Mouse (Mus musculus): ENCODE measurements around the gene Pdilt. TPM values are rescaled to one million over a fixed set of nuclear protein-coding genes. Genes with fewer than 3 reads are reported as not detected.

Pdilt gene
- polyA plus RNA-seq, 1 experiment from 2014 or later: not detected

GRCm38 (mm10) chr7:119519654-119520053, 3.6 kb downstream of the Pdilt start:
- Histone ChIP-seq H3K4me2 (no peak overlapping the region), H3K36me3 (ENCODE audit: control insufficient read depth, insufficient read depth, low read length) (no peaks in the 10 kb centered on the region), H3K4me3 (ENCODE audit: low read depth, low read length) (no peak overlapping the region), H3K27ac (ENCODE audit: low read depth, low read length) (no peak overlapping the region), H3K27me3 (ENCODE audit: control insufficient read depth, insufficient read depth, low read length) (no peaks in the 10 kb centered on the region), H3K9me3 (replicated peaks; ENCODE audit: control insufficient read depth, low read length) (no peaks in the 10 kb centered on the region), H3K9ac (ENCODE audit: low read depth, low read length) (no peak overlapping the region), H3K4me1 (ENCODE audit: control insufficient read depth, insufficient read depth, low read length) (no peaks in the 10 kb centered on the region)
- WGBS (ENCODE audit: insufficient replicate concordance): 39% methylated on average over 5 of the region's 5 CpGs
- ATAC-seq (replicated peaks; ENCODE audit: insufficient number of reproducible peaks, low FRiP score, low TSS enrichment): no peak

GRCm38 (mm10) chr7:119519163-119519562, 4.1 kb downstream of the Pdilt start, which contains the start of gene Acsm5:
TSS of gene Acsm5 (plus strand) at chr7:119519463.
- no peak for ATAC-seq (replicated peaks; ENCODE audit: insufficient number of reproducible peaks, low FRiP score, low TSS enrichment)
- H3K4me3 ChIP-seq (ENCODE audit: low read depth, low read length): no peak within 1 kb of the TSS
- no peaks in the 10 kb centered on the region for H3K9me3 ChIP-seq (replicated peaks; ENCODE audit: control insufficient read depth, low read length)
- no peaks in the 10 kb centered on the region for H3K36me3 ChIP-seq (ENCODE audit: control insufficient read depth, insufficient read depth, low read length)
- H3K9ac ChIP-seq (ENCODE audit: low read depth, low read length): no peak within 1 kb of the TSS
- H3K4me2 ChIP-seq: no peak within 1 kb of the TSS
- H3K27ac ChIP-seq (ENCODE audit: low read depth, low read length): no peak within 1 kb of the TSS
- WGBS (ENCODE audit: insufficient replicate concordance): 73% methylated on average over 5 of the region's 5 CpGs
- H3K4me1 ChIP-seq (ENCODE audit: control insufficient read depth, insufficient read depth, low read length): no peaks in the 10 kb centered on the region
- no peaks in the 10 kb centered on the region for H3K27me3 ChIP-seq (ENCODE audit: control insufficient read depth, insufficient read depth, low read length)

GRCm38 (mm10) chr7:119516272-119516558, 7.1 kb downstream of the Pdilt start:
- Histone ChIP-seq H3K9me3 (replicated peaks; ENCODE audit: control insufficient read depth, low read length) (no peaks in the 10 kb centered on the region), H3K4me3 (ENCODE audit: low read depth, low read length) (no peak overlapping the region), H3K9ac (ENCODE audit: low read depth, low read length) (no peak overlapping the region), H3K27me3 (ENCODE audit: control insufficient read depth, insufficient read depth, low read length) (no peaks in the 10 kb centered on the region), H3K4me1 (ENCODE audit: control insufficient read depth, insufficient read depth, low read length) (no peaks in the 10 kb centered on the region), H3K27ac (ENCODE audit: low read depth, low read length) (no peak overlapping the region), H3K4me2 (no peak overlapping the region), H3K36me3 (ENCODE audit: control insufficient read depth, insufficient read depth, low read length) (no peaks in the 10 kb centered on the region)
- 72% methylated on average over 7 of the region's 7 CpGs for WGBS (ENCODE audit: insufficient replicate concordance)
- ATAC-seq (replicated peaks; ENCODE audit: insufficient number of reproducible peaks, low FRiP score, low TSS enrichment): no peak

GRCm38 (mm10) chr7:119515492-119516271, 7.6 kb downstream of the Pdilt start:
- ATAC-seq (replicated peaks; ENCODE audit: insufficient number of reproducible peaks, low FRiP score, low TSS enrichment): no peak
- Histone ChIP-seq H3K36me3 (ENCODE audit: control insufficient read depth, insufficient read depth, low read length) (no peaks in the 10 kb centered on the region), H3K4me3 (ENCODE audit: low read depth, low read length) (no peak overlapping the region), H3K9me3 (replicated peaks; ENCODE audit: control insufficient read depth, low read length) (no peaks in the 10 kb centered on the region), H3K9ac (ENCODE audit: low read depth, low read length) (no peak overlapping the region), H3K27me3 (ENCODE audit: control insufficient read depth, insufficient read depth, low read length) (no peaks in the 10 kb centered on the region), H3K27ac (ENCODE audit: low read depth, low read length) (no peak overlapping the region), H3K4me1 (ENCODE audit: control insufficient read depth, insufficient read depth, low read length) (no peaks in the 10 kb centered on the region), H3K4me2 (no peak overlapping the region)
- WGBS (ENCODE audit: insufficient replicate concordance): 53% methylated on average over 10 of the region's 10 CpGs

DNA sequence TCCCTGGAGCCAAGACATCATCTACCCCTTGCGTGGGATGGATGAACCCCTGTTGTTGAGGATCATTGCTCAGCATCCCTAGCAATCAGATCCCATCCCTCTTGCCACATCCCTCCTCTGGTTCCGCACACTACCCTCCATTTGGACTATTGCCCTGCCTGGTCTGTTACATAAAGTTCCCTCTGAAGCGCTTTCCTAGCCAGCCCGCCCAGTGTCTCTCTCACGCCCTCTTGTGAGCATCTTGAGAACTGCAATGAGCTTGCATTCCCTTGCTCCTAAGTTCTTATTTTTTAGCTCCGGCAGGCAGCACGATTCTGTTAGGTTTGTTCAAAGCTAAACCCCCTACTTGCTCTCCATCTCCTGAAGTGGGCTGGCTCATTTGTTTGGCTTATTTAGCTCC, 10.2 kb downstream of the Pdilt start:
- Histone ChIP-seq H3K27ac (ENCODE audit: low read depth, low read length) (no peak overlapping the region), H3K9ac (ENCODE audit: low read depth, low read length) (no peak overlapping the region), H3K27me3 (ENCODE audit: control insufficient read depth, insufficient read depth, low read length) (no peaks in the 10 kb centered on the region), H3K4me2 (no peak overlapping the region), H3K9me3 (replicated peaks; ENCODE audit: control insufficient read depth, low read length) (no peaks in the 10 kb centered on the region), H3K36me3 (ENCODE audit: control insufficient read depth, insufficient read depth, low read length) (no peaks in the 10 kb centered on the region), H3K4me3 (ENCODE audit: low read depth, low read length) (no peak overlapping the region), H3K4me1 (ENCODE audit: control insufficient read depth, insufficient read depth, low read length) (no peaks in the 10 kb centered on the region)
- no peak for ATAC-seq (replicated peaks; ENCODE audit: insufficient number of reproducible peaks, low FRiP score, low TSS enrichment)
- WGBS (ENCODE audit: insufficient replicate concordance): 29% methylated on average over 7 of the region's 7 CpGs

DNA sequence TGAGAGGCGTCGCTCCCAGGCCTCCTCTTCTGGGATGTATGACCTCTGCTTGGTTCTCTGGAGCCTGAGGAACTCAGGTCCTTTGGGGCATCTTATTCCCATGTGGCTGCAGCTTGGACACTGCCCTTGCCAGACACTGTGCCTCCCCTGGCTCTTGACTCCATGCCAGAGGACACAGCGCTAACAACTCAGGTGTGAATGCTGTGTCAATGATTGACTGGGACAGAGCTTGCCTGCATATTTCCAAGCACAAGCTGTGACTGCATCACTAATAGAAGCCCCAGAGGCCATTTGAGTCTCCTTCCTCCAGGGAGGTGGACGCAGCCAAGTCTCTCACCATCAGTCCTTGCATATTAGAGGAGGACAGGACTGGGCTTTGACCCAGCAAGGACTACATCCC, 12.1 kb downstream of the Pdilt start:
- Histone ChIP-seq H3K27ac (ENCODE audit: low read depth, low read length) (no peak overlapping the region), H3K4me1 (ENCODE audit: control insufficient read depth, insufficient read depth, low read length) (no peaks in the 10 kb centered on the region), H3K9ac (ENCODE audit: low read depth, low read length) (no peak overlapping the region), H3K27me3 (ENCODE audit: control insufficient read depth, insufficient read depth, low read length) (no peaks in the 10 kb centered on the region), H3K9me3 (replicated peaks; ENCODE audit: control insufficient read depth, low read length) (no peaks in the 10 kb centered on the region), H3K4me3 (ENCODE audit: low read depth, low read length) (no peak overlapping the region), H3K4me2 (no peak overlapping the region), H3K36me3 (ENCODE audit: control insufficient read depth, insufficient read depth, low read length) (no peaks in the 10 kb centered on the region)
- WGBS (ENCODE audit: insufficient replicate concordance): 89% methylated on average over 4 of the region's 4 CpGs
- no peak for ATAC-seq (replicated peaks; ENCODE audit: insufficient number of reproducible peaks, low FRiP score, low TSS enrichment)

GRCm38 (mm10) chr7:119490041-119490780, 33.1 kb downstream of the Pdilt start:
- 70% methylated on average over 4 of the region's 4 CpGs for WGBS (ENCODE audit: insufficient replicate concordance)
- H3K4me2 ChIP-seq: no peak overlapping the region

GRCm38 (mm10) chr7:119486683-119487082, 36.6 kb downstream of the Pdilt start:
- Histone ChIP-seq H3K9me3 (replicated peaks; ENCODE audit: control insufficient read depth, low read length) (no peaks in the 10 kb centered on the region), H3K36me3 (ENCODE audit: control insufficient read depth, insufficient read depth, low read length) (no peaks in the 10 kb centered on the region), H3K27ac (ENCODE audit: low read depth, low read length) (no peak overlapping the region), H3K27me3 (ENCODE audit: control insufficient read depth, insufficient read depth, low read length) (no peaks in the 10 kb centered on the region), H3K4me2 (no peak overlapping the region), H3K4me1 (ENCODE audit: control insufficient read depth, insufficient read depth, low read length) (no peaks in the 10 kb centered on the region), H3K4me3 (ENCODE audit: low read depth, low read length) (no peak overlapping the region), H3K9ac (ENCODE audit: low read depth, low read length) (no peak overlapping the region)
- 84% methylated on average over 5 of the region's 5 CpGs for WGBS (ENCODE audit: insufficient replicate concordance)
- ATAC-seq (replicated peaks; ENCODE audit: insufficient number of reproducible peaks, low FRiP score, low TSS enrichment): no peak

More at GRCm38 (mm10) chr7:119490041-119490780, 33.1 kb downstream of the Pdilt start:
- Histone ChIP-seq H3K27me3 (ENCODE audit: control insufficient read depth, insufficient read depth, low read length) (no peaks in the 10 kb centered on the region), H3K4me1 (ENCODE audit: control insufficient read depth, insufficient read depth, low read length) (no peaks in the 10 kb centered on the region), H3K27ac (ENCODE audit: low read depth, low read length) (no peak overlapping the region), H3K36me3 (ENCODE audit: control insufficient read depth, insufficient read depth, low read length) (no peaks in the 10 kb centered on the region), H3K9me3 (replicated peaks; ENCODE audit: control insufficient read depth, low read length) (no peaks in the 10 kb centered on the region), H3K4me3 (ENCODE audit: low read depth, low read length) (no peak overlapping the region), H3K9ac (ENCODE audit: low read depth, low read length) (no peak overlapping the region)
- ATAC-seq (replicated peaks; ENCODE audit: insufficient number of reproducible peaks, low FRiP score, low TSS enrichment): no peak

Measured in heart, embryonic 11.5 days (tissue).